Mouse (Mus musculus) liver, embryonic 14.5 days (tissue): ENCODE data around the gene Marc2.

ENCODE experiments used
- CTCF ChIP-seq: IDR thresholded peaks from 2 replicates; pipeline ENCODE4 v1.5.1; 2016; ENCODE audit warnings: antibody characterized with exemption, low read depth, control low read depth
- EP300 ChIP-seq: IDR thresholded peaks from 2 replicates; pipeline ENCODE4 v1.6.1; 2016; ENCODE audit warnings: antibody characterized with exemption, low read depth

GRCm38 (mm10) chr1:184817768-184818167 lies 28.5 kb downstream of the Marc2 start:
- peak; percentile 50 for TF ChIP-seq CTCF
- TF ChIP-seq EP300, result no peak
